8 mouse cellular contexts compared by ENCODE assay signal in the genomic region with DNA sequence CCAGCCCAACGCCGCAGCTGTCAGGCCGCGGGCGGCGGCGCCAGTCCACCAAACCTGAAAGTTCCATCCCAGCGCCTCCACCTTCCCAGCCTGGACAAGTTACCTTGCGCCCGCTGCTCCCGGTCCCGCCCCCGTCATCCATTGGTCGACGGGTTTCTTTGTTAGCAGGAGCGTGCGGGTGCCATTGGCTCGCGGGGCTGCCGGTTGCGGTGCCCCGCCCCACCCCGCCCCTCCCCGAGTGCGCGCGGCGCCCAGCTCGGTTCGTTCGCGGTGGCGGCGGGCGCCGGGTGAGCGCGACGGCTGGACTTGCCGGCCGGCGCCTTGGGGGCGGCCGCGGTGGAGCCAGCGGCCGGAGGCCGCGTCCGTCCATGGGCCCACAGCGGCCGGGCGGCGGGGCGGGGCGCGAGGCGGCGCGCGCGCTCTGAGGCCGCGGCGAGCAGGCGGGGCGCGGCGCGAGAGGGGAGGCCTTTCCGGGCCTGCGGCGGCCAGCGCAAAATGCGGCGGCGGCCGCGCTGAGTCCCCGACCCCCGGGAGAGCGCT. TPM values are rescaled to one million over a fixed set of nuclear protein-coding genes. Genes with fewer than 3 reads are reported as not detected.
DNase-seq lines count a peak whose midpoint lies in the region; ATAC-seq lines count a peak whose summit lies in the region.

No protein-coding gene starts in this region.

- H3K27me3 ChIP-seq in heart, embryonic 14.5 days (ENCODE audit: control insufficient read depth, insufficient read depth, low read length), result no peaks in the 10 kb centered on the region
- peaks cover 11% of the 10 kb centered on the region; the same call in 1 of the 2 replicates for H3K27me3 ChIP-seq in liver, embryonic 13.5 days
- no peaks in the 10 kb centered on the region for H3K27me3 ChIP-seq in stomach, embryonic 16.5 days (ENCODE audit: control insufficient read depth, insufficient read depth, low read length)

- WGBS in heart, embryonic 14.5 days, result under 1% methylated on average over 67 of the region's 82 CpGs
- WGBS in liver, embryonic 13.5 days (ENCODE audit: insufficient replicate concordance), result under 1% methylated on average over 59 of the region's 82 CpGs
- under 1% methylated on average over 57 of the region's 82 CpGs for WGBS in stomach, embryonic 16.5 days

- H3K9me3 ChIP-seq in heart, embryonic 14.5 days (ENCODE audit: control insufficient read depth, low read length), result no peaks in the 10 kb centered on the region
- H3K9me3 ChIP-seq in liver, embryonic 13.5 days (replicated peaks), result no peaks in the 10 kb centered on the region
- H3K9me3 ChIP-seq in stomach, embryonic 16.5 days (replicated peaks; ENCODE audit: control insufficient read depth, low read length), result no peaks in the 10 kb centered on the region

- peak overlapping the region; percentile 92 for H3K4me2 ChIP-seq in heart, embryonic 14.5 days (ENCODE audit: low read length)
- peak overlapping the region; percentile 94 for H3K4me2 ChIP-seq in liver, embryonic 13.5 days
- peak overlapping the region; percentile 73 for H3K4me2 ChIP-seq in stomach, embryonic 16.5 days (ENCODE audit: low read depth, low read length)

- no peaks in the 10 kb centered on the region for H3K36me3 ChIP-seq in heart, embryonic 14.5 days (ENCODE audit: control insufficient read depth, insufficient read depth, low read length)
- H3K36me3 ChIP-seq in liver, embryonic 13.5 days, result no peaks in the 10 kb centered on the region
- H3K36me3 ChIP-seq in stomach, embryonic 16.5 days (ENCODE audit: control insufficient read depth, insufficient read depth, low read length), result no peaks in the 10 kb centered on the region

- peak overlapping the region; percentile 87 for H3K9ac ChIP-seq in heart, embryonic 14.5 days (ENCODE audit: low read length)
- H3K9ac ChIP-seq in liver, embryonic 13.5 days, result peak overlapping the region; percentile 84
- H3K9ac ChIP-seq in stomach, embryonic 16.5 days (ENCODE audit: low read length), result peak overlapping the region; percentile 90

- peaks cover 18 to 34% of the 10 kb centered on the region in 2 experiments for H3K4me1 ChIP-seq in heart, embryonic 14.5 days (ENCODE audit: control insufficient read depth in 2 of 2, insufficient read depth in 2 of 2, low read length in 2 of 2)
- H3K4me1 ChIP-seq in liver, embryonic 13.5 days (replicated peaks), result peaks cover 42% of the 10 kb centered on the region
- peaks cover 32% of the 10 kb centered on the region for H3K4me1 ChIP-seq in stomach, embryonic 16.5 days (ENCODE audit: control insufficient read depth, insufficient read depth, low read length)

- peak overlapping the region; percentile 72 to 76 for H3K4me3 ChIP-seq in heart, embryonic 14.5 days (ENCODE audit: control insufficient read depth in 1 of 2, insufficient read depth in 1 of 2, low read depth in 1 of 2, low read length in 2 of 2)
- H3K4me3 ChIP-seq in liver, embryonic 13.5 days (replicated peaks), result peak overlapping the region; percentile 77
- peak overlapping the region; percentile 71 for H3K4me3 ChIP-seq in stomach, embryonic 16.5 days (replicated peaks; ENCODE audit: low read length)

- H3K27ac ChIP-seq in heart, embryonic 14.5 days (replicated peaks in 1 of 2; ENCODE audit: control insufficient read depth in 1 of 2, insufficient read depth in 1 of 2, low read depth in 2 of 2, low read length in 2 of 2), result peak overlapping the region; percentile 86 to 93
- peak overlapping the region; percentile 89 for H3K27ac ChIP-seq in liver, embryonic 13.5 days
- peak overlapping the region; percentile 89 for H3K27ac ChIP-seq in stomach, embryonic 16.5 days (ENCODE audit: low read length)

- peak; percentile 86 for DNase-seq in c-Kit-negative CD71-positive TER-119-positive erythroid progenitor cells, embryonic 14.5 days (ENCODE audit: low read depth, low spot score)
- DNase-seq in fibroblast of lung, adult 2 months (ENCODE audit: low read depth), result peak; percentile 82
- peak; percentile 98 for DNase-seq in kidney, postnatal 14 days
- DNase-seq in liver, embryonic 13.5 days, result peak; percentile 94
- peak; percentile 95 for DNase-seq in neural tube, embryonic 10.5 days (ENCODE audit: extremely low spot score, low spot score)

- ATAC-seq in CD4-positive, CD25-positive, alpha-beta regulatory T cell, adult 4 months, result peak; percentile 90
- ATAC-seq in heart, embryonic 14.5 days (ENCODE audit: insufficient number of reproducible peaks, insufficient read depth, low FRiP score, low read depth), result peak; percentile 95
- ATAC-seq in liver, embryonic 13.5 days (ENCODE audit: low read depth), result peak; percentile 98
- peak; percentile 98 for ATAC-seq in stomach, embryonic 16.5 days (ENCODE audit: insufficient read depth, low FRiP score)

RNA-seq across cellular contexts. Expression of gene Mprip, which starts 1.2 kb away (rescaled TPM):
- polyA plus RNA-seq in CD4-positive, CD25-positive, alpha-beta regulatory T cell, adult 4 months (2017; shearing (Covaris generic)), result 10 to 100 TPM; 21.3 to 29.6 TPM
- polyA plus RNA-seq in heart, embryonic 14.5 days (2014; fragmentation: Nextera tagmentation; extraction: Ambion mirVana), result 64.7 and 68.7 TPM in 2 replicates
- 10.7 and 11.8 TPM in 2 replicates for polyA plus RNA-seq in liver, embryonic 13.5 days (2015; fragmentation: Nextera tagmentation; extraction: Ambion mirVana)
- polyA plus RNA-seq in stomach, embryonic 16.5 days (2015; fragmentation: Nextera tagmentation; extraction: Ambion mirVana), result 45.6 and 46.7 TPM in 2 replicates

Comparison
In these comparisons a context has a peak if more than half of its experiments do, and no peak if none do; other contexts are left out.
1. Peak in every context shown above with its lines: DNase-seq, ATAC-seq, H3K4me3 ChIP-seq and H3K27ac ChIP-seq.